Mouse (Mus musculus) limb, embryonic 12.5 days (tissue): ENCODE data around the gene Ccdc177. TPM values are rescaled to one million over a fixed set of nuclear protein-coding genes. Genes with fewer than 3 reads are reported as not detected.
"Not testable (repeated sequence)": the region's sequence is repeated elsewhere in the genome, so short reads cannot be mapped to it uniquely, and the experiment has no call there.

Source experiments
- ATAC-seq: fragments of 200-750 bp; cut with Nextera tagmentation; 2 replicates; pipeline ENCODE4 v1.8.0; 2017; ENCODE audit warnings: low read depth, moderate TSS enrichment; ENCODE audit not compliant: insufficient number of reproducible peaks, insufficient read depth, low FRiP score, low TSS enrichment
- H3K27ac ChIP-seq: fragments of 300-500 bp; sonication (generic); 2 replicates; pipeline ENCODE4 v1.5.1; 2016; ENCODE audit warnings: mild to moderate bottlenecking, moderate library complexity
- H3K27me3 ChIP-seq: fragments of 300-500 bp; sonication (generic); 2 replicates; pipeline ENCODE4 v1.6.1; 2016; ENCODE audit warnings: mild to moderate bottlenecking, moderate library complexity
- H3K36me3 ChIP-seq: fragments of 300-500 bp; sonication (generic); 2 replicates; pipeline ENCODE4 v1.6.1; 2016; ENCODE audit warnings: mild to moderate bottlenecking, moderate library complexity
- H3K4me1 ChIP-seq: fragments of 300-500 bp; sonication (generic); replicated peaks from 2 replicates; pipeline ENCODE4 v1.6.1; 2016
- H3K4me2 ChIP-seq: fragments of 300-500 bp; sonication (generic); 2 replicates; pipeline ENCODE4 v1.6.1; 2016; ENCODE audit warnings: mild to moderate bottlenecking, moderate library complexity
- H3K4me3 ChIP-seq: fragments of 300-500 bp; sonication (generic); replicated peaks from 2 replicates; pipeline ENCODE4 v1.5.1; 2016; ENCODE audit warnings: mild to moderate bottlenecking
- H3K9ac ChIP-seq: fragments of 300-500 bp; sonication (generic); replicated peaks from 2 replicates; pipeline ENCODE4 v1.6.1; 2016; ENCODE audit warnings: mild to moderate bottlenecking, moderate library complexity
- H3K9me3 ChIP-seq: fragments of 300-500 bp; sonication (generic); 2 replicates; pipeline ENCODE4 v1.6.1; 2016; ENCODE audit warnings: mild to moderate bottlenecking, moderate library complexity
- WGBS: fragments of 180-500 bp; shearing (Covaris S2); methylation state at CpG from one replicate; pipeline ENCODE4 v1.1.7; 2016; 5-methylcytosine and 5-hydroxymethylcytosine counted together
- polyA plus RNA-seq: library from polyadenylated mRNA; unstranded; fragments of >200 nt; fragmentation: Nextera tagmentation; extraction: Ambion mirVana; gene quantifications from 2 replicates; pipeline ENCODE4 v1.2.1, GENCODE M21; 2016

Gene Ccdc177
- polyA plus RNA-seq, 1 experiment from 2014 or later = 0.34 TPM

- H3K9me3 ChIP-seq = no peaks in the 10 kb centered on the region
- H3K27ac ChIP-seq = no peak overlapping the region
- H3K27me3 ChIP-seq = 0 out of 2 replicates have a peak, but pooled peaks cover under 1% of the 10 kb centered on the region
- peaks cover 16% of the 10 kb centered on the region for H3K4me1 ChIP-seq
- WGBS = 75% methylated on average over 4 of the region's 5 CpGs
- no peak overlapping the region for H3K9ac ChIP-seq
- ATAC-seq = no peak
- no peak overlapping the region for H3K4me2 ChIP-seq
- H3K36me3 ChIP-seq = no peaks in the 10 kb centered on the region
- no peak overlapping the region for H3K4me3 ChIP-seq
Observed at GRCm38 (mm10) chr12:80792867-80793266, 32.4 kb upstream of the Ccdc177 start.

- H3K36me3 ChIP-seq = no peaks in the 10 kb centered on the region
- 44% methylated on average over 6 of the region's 6 CpGs for whole genome bisulfite sequencing
- peak overlapping the region; percentile 91 for H3K4me3 ChIP-seq
- no peak for ATAC-seq
- H3K4me2 ChIP-seq = peak overlapping the region; percentile 70
- no peak overlapping the region; the same call in 1 of the 2 replicates for H3K27ac ChIP-seq
- H3K4me1 ChIP-seq = peaks cover 16% of the 10 kb centered on the region
- peak overlapping the region; percentile 90 for H3K9ac ChIP-seq
- H3K9me3 ChIP-seq = no peaks in the 10 kb centered on the region
- 0 out of 2 replicates have a peak, but pooled peaks cover 4% of the 10 kb centered on the region for H3K27me3 ChIP-seq
Observed at GRCm38 (mm10) chr12:80791571-80792444, 31.3 kb upstream of the Ccdc177 start.

- Histone ChIP-seq H3K27me3 (0 out of 2 replicates have a peak, but pooled peaks cover 4% of the 10 kb centered on the region), H3K9me3 (no peaks in the 10 kb centered on the region), H3K27ac (peak overlapping the region; percentile 98), H3K36me3 (no peaks in the 10 kb centered on the region), H3K4me1 (peaks cover 16% of the 10 kb centered on the region), H3K4me3 (peak overlapping the region; percentile 91), H3K9ac (peak overlapping the region; percentile 90), H3K4me2 (peak overlapping the region; percentile 70)
- no peak; the same call in 1 of the 2 replicates for ATAC-seq
- WGBS = under 1% methylated on average over 80 of the region's 80 CpGs
Observed at GRCm38 (mm10) chr12:80790700-80791570, 30.4 kb upstream of the Ccdc177 start.

- 2% methylated on average over 53 of the region's 56 CpGs for WGBS
- peak within 1 kb of the TSS; percentile 98 for H3K27ac ChIP-seq
- ATAC-seq = peak; percentile 96
- H3K36me3 ChIP-seq = no peaks in the 10 kb centered on the region
- H3K4me3 ChIP-seq = peak within 1 kb of the TSS; percentile 91
- H3K4me1 ChIP-seq = peaks cover 13% of the 10 kb centered on the region
- H3K27me3 ChIP-seq = 0 out of 2 replicates have a peak, but pooled peaks cover 4% of the 10 kb centered on the region
- peak within 1 kb of the TSS; percentile 70 for H3K4me2 ChIP-seq
- peak within 1 kb of the TSS; percentile 90 for H3K9ac ChIP-seq
- H3K9me3 ChIP-seq = no peaks in the 10 kb centered on the region
Observed at GRCm38 (mm10) chr12:80789849-80790694, 29.6 kb upstream of the Ccdc177 start, which contains the start of gene Susd6. TSS of gene Susd6 (plus strand) at chr12:80790510.

GRCm38 (mm10) chr12:80789276-80789675, 28.8 kb upstream of the Ccdc177 start:
- WGBS = 86% methylated on average over 4 of the region's 4 CpGs
- not testable (repeated sequence) for H3K27me3 ChIP-seq, H3K27ac ChIP-seq, H3K4me2 ChIP-seq, H3K9me3 ChIP-seq, ATAC-seq, H3K9ac ChIP-seq, H3K36me3 ChIP-seq, H3K4me3 ChIP-seq
- peaks cover 13% of the 10 kb centered on the region for H3K4me1 ChIP-seq

- WGBS = 78% methylated on average over 3 of the region's 3 CpGs
- 0 out of 2 replicates have a peak, but pooled peaks cover 4% of the 10 kb centered on the region for H3K27me3 ChIP-seq
- H3K9ac ChIP-seq = no peak overlapping the region
- no peaks in the 10 kb centered on the region for H3K36me3 ChIP-seq
- H3K4me1 ChIP-seq = peaks cover 13% of the 10 kb centered on the region
- ATAC-seq = no peak
- no peak overlapping the region for H3K4me2 ChIP-seq
- no peak overlapping the region for H3K27ac ChIP-seq
- no peak overlapping the region for H3K4me3 ChIP-seq
- no peaks in the 10 kb centered on the region for H3K9me3 ChIP-seq
Observed at GRCm38 (mm10) chr12:80788188-80788587, 27.7 kb upstream of the Ccdc177 start.

GRCm38 (mm10) chr12:80787604-80788003, 27.1 kb upstream of the Ccdc177 start:
- no peak overlapping the region for H3K4me2 ChIP-seq
- peaks cover 13% of the 10 kb centered on the region for H3K4me1 ChIP-seq
- 0 out of 2 replicates have a peak, but pooled peaks cover 4% of the 10 kb centered on the region for H3K27me3 ChIP-seq
- H3K27ac ChIP-seq = no peak overlapping the region
- H3K9ac ChIP-seq = no peak overlapping the region
- no peaks in the 10 kb centered on the region for H3K36me3 ChIP-seq
- WGBS = 53% methylated on average over 11 of the region's 11 CpGs
- no peak for ATAC-seq
- no peak overlapping the region for H3K4me3 ChIP-seq
- H3K9me3 ChIP-seq = no peaks in the 10 kb centered on the region

GRCm38 (mm10) chr12:80786591-80786990, 26.1 kb upstream of the Ccdc177 start:
- no peak overlapping the region for H3K4me3 ChIP-seq
- H3K4me1 ChIP-seq = peaks cover 4% of the 10 kb centered on the region
- H3K27ac ChIP-seq = no peak overlapping the region
- 69% methylated on average over 1 of the region's 1 CpGs for WGBS
- no peaks in the 10 kb centered on the region for H3K36me3 ChIP-seq
- ATAC-seq = no peak
- H3K4me2 ChIP-seq = no peak overlapping the region
- H3K9ac ChIP-seq = no peak overlapping the region
- H3K9me3 ChIP-seq = no peaks in the 10 kb centered on the region
- H3K27me3 ChIP-seq = 0 out of 2 replicates have a peak, but pooled peaks cover 4% of the 10 kb centered on the region

- Histone ChIP-seq H3K36me3 (no peaks in the 10 kb centered on the region), H3K27me3 (0 out of 2 replicates have a peak, but pooled peaks cover 4% of the 10 kb centered on the region), H3K4me2 (no peak overlapping the region), H3K4me1 (no peaks in the 10 kb centered on the region), H3K9ac (no peak overlapping the region), H3K9me3 (no peaks in the 10 kb centered on the region), H3K27ac (no peak overlapping the region), H3K4me3 (no peak overlapping the region)
- ATAC-seq = no peak
- WGBS = 84% methylated on average over 4 of the region's 4 CpGs
Observed at GRCm38 (mm10) chr12:80785597-80785996, 25.1 kb upstream of the Ccdc177 start.

- H3K4me1 ChIP-seq = no peaks in the 10 kb centered on the region
- H3K36me3 ChIP-seq = no peaks in the 10 kb centered on the region
- 0 out of 2 replicates have a peak, but pooled peaks cover 4% of the 10 kb centered on the region for H3K27me3 ChIP-seq
- WGBS = 85% methylated on average over 5 of the region's 5 CpGs
- H3K27ac ChIP-seq = no peak overlapping the region
- H3K4me2 ChIP-seq = no peak overlapping the region
- no peak for ATAC-seq
- no peak overlapping the region for H3K4me3 ChIP-seq
- no peaks in the 10 kb centered on the region for H3K9me3 ChIP-seq
- no peak overlapping the region for H3K9ac ChIP-seq
Observed at GRCm38 (mm10) chr12:80785005-80785404, 24.5 kb upstream of the Ccdc177 start.
